Mouse (Mus musculus) embryonic facial prominence, embryonic 10.5 days (tissue): ENCODE measurements around the gene Gba. TPM values are rescaled to one million over a fixed set of nuclear protein-coding genes. Genes with fewer than 3 reads are reported as not detected.

Experiments used
- DNase-seq: peaks from one replicate; pipeline ENCODE4 v3.0.0-alpha.2; 2017; ENCODE audit warnings: low spot score
- H3K27ac ChIP-seq: fragments of 300-500 bp; sonication (generic); replicated peaks from 2 replicates; pipeline ENCODE4 v1.5.1; 2016; ENCODE audit warnings: mild to moderate bottlenecking
- H3K27me3 ChIP-seq: fragments of 300-500 bp; sonication (generic); replicated peaks from 2 replicates; pipeline ENCODE4 v1.6.1; 2016; ENCODE audit warnings: low read depth, mild to moderate bottlenecking; ENCODE audit not compliant: poor library complexity, severe bottlenecking
- H3K36me3 ChIP-seq: fragments of 300-500 bp; sonication (generic); replicated peaks from 2 replicates; pipeline ENCODE4 v1.6.1; 2016; ENCODE audit warnings: mild to moderate bottlenecking, moderate library complexity
- H3K4me1 ChIP-seq: fragments of 300-500 bp; sonication (generic); 2 replicates; pipeline ENCODE4 v1.6.1; 2016
- H3K4me3 ChIP-seq: fragments of 300-500 bp; sonication (generic); 2 replicates; pipeline ENCODE4 v1.5.1; 2016; ENCODE audit warnings: mild to moderate bottlenecking, moderate library complexity
- H3K9me3 ChIP-seq: fragments of 300-500 bp; sonication (generic); 2 replicates; pipeline ENCODE4 v1.6.1; 2016; ENCODE audit warnings: mild to moderate bottlenecking
- WGBS: fragments of 180-500 bp; shearing (Covaris S2); methylation state at CpG from one replicate; pipeline ENCODE4 v1.1.7; 2016; 5-methylcytosine and 5-hydroxymethylcytosine counted together
- microRNA counts: library from miRNA; unstranded; fragments of <30 nt; microRNA quantifications from one replicate; lab custom pipeline; 2017
- microRNA-seq: library from miRNA; unstranded; fragments of <30 nt; microRNA quantifications from one replicate; pipeline ENCODE4, GENCODE M21; 2017
- polyA plus RNA-seq: library from polyadenylated mRNA; unstranded; fragments of >200 nt; fragmentation: Nextera tagmentation; extraction: Ambion mirVana; gene quantifications from 2 replicates; pipeline ENCODE4 v1.2.1, GENCODE M21; 2016

Gba gene
- polyA plus RNA-seq, 1 experiment from 2014 or later = 33.9 TPM

DNA sequence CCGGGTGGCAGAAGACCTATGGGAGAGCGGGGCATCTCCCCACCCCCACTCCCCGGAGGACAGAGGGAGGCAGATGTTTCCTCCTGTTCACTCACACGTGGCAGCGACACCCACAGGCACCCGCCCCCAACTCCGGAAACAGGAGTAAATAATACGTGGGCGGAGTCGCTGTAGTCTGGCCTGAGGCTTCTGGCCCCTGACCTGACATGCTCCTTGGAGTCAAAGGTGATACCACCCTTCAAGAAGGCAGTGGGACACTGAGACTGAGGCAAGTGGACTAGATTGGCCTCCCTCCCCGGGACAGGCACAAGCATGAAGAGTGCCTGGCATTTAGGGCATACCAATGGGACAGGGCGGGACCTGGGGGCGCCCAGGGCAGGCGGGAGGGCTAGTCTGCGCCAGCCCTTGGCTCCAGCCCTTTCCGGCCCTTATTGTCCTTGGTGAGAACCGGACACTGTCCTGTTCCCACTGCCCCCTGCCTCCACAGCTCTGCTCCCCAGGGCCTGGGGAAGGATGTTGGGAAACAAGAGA, 48.7 kb downstream of the Gba start:
- H3K4me3 ChIP-seq = peak overlapping the region; percentile 41

DNA sequence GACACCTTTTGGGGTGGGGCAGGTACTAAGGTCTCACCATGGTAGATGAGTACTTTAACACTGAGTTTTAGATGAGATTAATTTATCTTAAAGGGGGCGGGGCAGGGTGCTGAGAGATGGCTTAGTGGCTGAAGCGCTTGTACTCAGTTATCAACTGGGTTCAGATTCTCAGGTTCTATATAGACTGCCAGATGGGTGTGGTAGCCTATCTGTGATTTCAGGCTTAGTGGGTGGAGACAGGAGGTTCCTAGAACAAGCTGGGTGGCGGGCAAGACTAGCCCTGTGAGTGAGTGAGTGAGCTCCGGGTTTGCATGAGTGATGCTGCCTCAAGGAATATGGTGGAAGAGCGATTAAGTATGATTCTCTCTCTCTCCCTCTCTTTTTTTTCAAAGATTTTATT, 52.3 kb downstream of the Gba start:
- H3K27me3 ChIP-seq = peaks cover 30% of the 10 kb centered on the region; the same call in 1 of the 2 replicates
- no peak overlapping the region for H3K4me3 ChIP-seq
- WGBS = 91% methylated on average over 5 of the region's 5 CpGs
- no peaks in the 10 kb centered on the region for H3K9me3 ChIP-seq
- no peak for DNase-seq
- no peaks in the 10 kb centered on the region for H3K36me3 ChIP-seq
- no peak overlapping the region for H3K27ac ChIP-seq
- H3K4me1 ChIP-seq = peaks cover 25% of the 10 kb centered on the region

More for the DNA sequence above, 48.7 kb downstream of the Gba start:
- WGBS = 2% methylated on average over 17 of the region's 17 CpGs
- H3K4me1 ChIP-seq = peaks cover 43% of the 10 kb centered on the region
- peak; percentile 66 for DNase-seq
- peaks cover 25% of the 10 kb centered on the region for H3K36me3 ChIP-seq
- peaks cover 14% of the 10 kb centered on the region; the same call in 1 of the 2 replicates for H3K27me3 ChIP-seq
- peak overlapping the region; percentile 73; the same call in 1 of the 2 replicates for H3K27ac ChIP-seq
- H3K9me3 ChIP-seq = no peaks in the 10 kb centered on the region

DNA sequence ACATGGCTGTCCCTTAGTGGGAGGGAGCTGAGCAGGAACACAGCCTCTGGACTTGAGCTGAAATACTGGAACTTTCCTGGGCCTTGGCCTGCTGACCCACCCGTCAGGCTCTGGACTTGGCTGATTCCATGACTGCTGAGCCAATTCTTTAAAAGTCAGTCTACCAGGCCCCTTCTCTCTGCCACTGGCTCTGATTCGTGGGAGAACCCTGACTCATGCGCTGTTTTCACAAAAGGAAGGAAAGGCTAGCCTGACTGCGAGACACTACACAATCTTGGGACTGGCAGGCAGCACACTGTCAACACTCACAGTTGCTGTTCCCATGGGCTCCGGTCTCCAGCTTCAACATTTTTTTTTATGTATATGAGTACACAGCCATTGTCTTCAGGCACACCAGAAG, 53.4 kb downstream of the Gba start:
- no peak for DNase-seq
- H3K27me3 ChIP-seq = peaks cover 32% of the 10 kb centered on the region; the same call in 1 of the 2 replicates
- 81% methylated on average over 5 of the region's 5 CpGs for WGBS
- no peak overlapping the region for H3K27ac ChIP-seq
- peaks cover 13% of the 10 kb centered on the region for H3K4me1 ChIP-seq
- H3K36me3 ChIP-seq = no peaks in the 10 kb centered on the region
- H3K4me3 ChIP-seq = no peak overlapping the region
- no peaks in the 10 kb centered on the region for H3K9me3 ChIP-seq

MicroRNA genes within 50 kb of the gene (microRNA counts, 519-probe panel; counts per million panel counts)
- 188 counts per million, percentile 57 among the panel's probes with 10 or more counts for microRNA mmu-miR-92b (lab: Ali Mortazavi, UCI)

Small RNA genes within 50 kb of the gene (microRNA-seq; reads per million reads assigned to microRNA genes)
- 5,537 reads per million, percentile 90 among the genes with 10 or more reads in this experiment for gene Mir92b

Other genes with a start within 250 kb of the Gba start
- 15.4 and 18.5 TPM in 2 replicates for gene Rusc1, start 109.6 kb upstream of the Gba start, polyA plus RNA-seq
- 0.09 TPM in 1 of 2 replicates, not detected in the other for gene Gm43738, start 101.8 kb upstream of the Gba start, polyA plus RNA-seq
- gene Fdps, start 101.0 kb upstream of the Gba start, polyA plus RNA-seq = 364 and 386 TPM in 2 replicates
- 2.8 and 3.2 TPM in 2 replicates for gene Pklr, start 66.8 kb upstream of the Gba start, polyA plus RNA-seq
- 3.5 and 3.6 TPM in 2 replicates for gene Hcn3, start 42.7 kb upstream of the Gba start, polyA plus RNA-seq
- 33.6 and 36.2 TPM in 2 replicates for gene Clk2, start 38.1 kb upstream of the Gba start, polyA plus RNA-seq
- 108 and 117 TPM in 2 replicates for gene Scamp3, start 25.5 kb upstream of the Gba start, polyA plus RNA-seq
- gene Fam189b, start 19.8 kb upstream of the Gba start, polyA plus RNA-seq = 29.0 and 30.8 TPM in 2 replicates
- 42.0 and 43.3 TPM in 2 replicates for gene Thbs3, start 12.3 kb downstream of the Gba start, polyA plus RNA-seq
- gene Mtx1, start 24.2 kb downstream of the Gba start, polyA plus RNA-seq = 248 and 258 TPM in 2 replicates
- gene Muc1, start 26.1 kb downstream of the Gba start, polyA plus RNA-seq = 0.15 and 0.81 TPM in 2 replicates
- 244 and 262 TPM in 2 replicates for gene Krtcap2, start 43.0 kb downstream of the Gba start, polyA plus RNA-seq
- gene Trim46, start 43.4 kb downstream of the Gba start, polyA plus RNA-seq = 4.0 and 4.7 TPM in 2 replicates
- gene Dpm3, start 56.4 kb downstream of the Gba start, polyA plus RNA-seq = 74.1 and 84.1 TPM in 2 replicates
- gene Slc50a1, start 67.6 kb downstream of the Gba start, polyA plus RNA-seq = 27.2 and 34.2 TPM in 2 replicates
- gene Efna1, start 78.2 kb downstream of the Gba start, polyA plus RNA-seq = 26.7 and 27.2 TPM in 2 replicates
- gene Efna3, start 120.0 kb downstream of the Gba start, polyA plus RNA-seq = 4.5 and 6.8 TPM in 2 replicates
- 37.3 and 40.8 TPM in 2 replicates for gene Efna4, start 135.1 kb downstream of the Gba start, polyA plus RNA-seq
- 30.5 and 34.2 TPM in 2 replicates for gene Adam15, start 147.1 kb downstream of the Gba start, polyA plus RNA-seq
- 0.09 and 0.15 TPM in 2 replicates for gene Dcst2, start 159.0 kb downstream of the Gba start, polyA plus RNA-seq
- 0.20 and 0.47 TPM in 2 replicates for gene Dcst1, start 162.3 kb downstream of the Gba start, polyA plus RNA-seq
- gene Zbtb7b, start 191.8 kb downstream of the Gba start, polyA plus RNA-seq = 0.98 and 1.2 TPM in 2 replicates
- 0.74 TPM in 1 of 2 replicates, not detected in the other for gene Lenep, start 199.9 kb downstream of the Gba start, polyA plus RNA-seq
- 25.3 and 28.2 TPM in 2 replicates for gene Flad1, start 208.9 kb downstream of the Gba start, polyA plus RNA-seq
- gene Cks1b, start 215.5 kb downstream of the Gba start, polyA plus RNA-seq = 786 and 805 TPM in 2 replicates
- 82.0 and 82.1 TPM in 2 replicates for gene Shc1, start 215.5 kb downstream of the Gba start, polyA plus RNA-seq
- gene Pygo2, start 227.3 kb downstream of the Gba start, polyA plus RNA-seq = 47.4 and 48.9 TPM in 2 replicates
- gene Pbxip1, start 233.8 kb downstream of the Gba start, polyA plus RNA-seq = 17.5 and 20.1 TPM in 2 replicates